Mouse (Mus musculus) gastrocnemius, postnatal 25 days (tissue): ENCODE data around the gene Mlst8. TPM values are rescaled to one million over a fixed set of nuclear protein-coding genes. Genes with fewer than 3 reads are reported as not detected.

Source experiments
- DNase-seq: peaks from one replicate; pipeline ENCODE4 v3.0.0; 2022
- long read RNA-seq, 2 experiments: library from polyadenylated mRNA; stranded (forward); transcript quantifications; one replicate each; pipeline ENCODE4 v2.0.0; 2021
- total RNA-seq, 2 experiments: library from RNA; stranded (reverse); gene quantifications; 1 replicate in 1 of 2; 2 replicates in 1 of 2; pipeline ENCODE4 v1.2.3; 2021

Gene Mlst8
- 10 to 100 TPM; 10.5 to 11.7 TPM for total RNA-seq
- long read RNA-seq, experiment 1, partial matches to known transcripts = 0 of 61 reads
- long read RNA-seq, experiment 1, other reads (novel, unspliced or antisense) = 58 of 61 reads
- long read RNA-seq, experiment 2, partial matches to known transcripts = 0 of 38 reads
- long read RNA-seq, experiment 2, other reads (novel, unspliced or antisense) = 35 of 38 reads

DNA sequence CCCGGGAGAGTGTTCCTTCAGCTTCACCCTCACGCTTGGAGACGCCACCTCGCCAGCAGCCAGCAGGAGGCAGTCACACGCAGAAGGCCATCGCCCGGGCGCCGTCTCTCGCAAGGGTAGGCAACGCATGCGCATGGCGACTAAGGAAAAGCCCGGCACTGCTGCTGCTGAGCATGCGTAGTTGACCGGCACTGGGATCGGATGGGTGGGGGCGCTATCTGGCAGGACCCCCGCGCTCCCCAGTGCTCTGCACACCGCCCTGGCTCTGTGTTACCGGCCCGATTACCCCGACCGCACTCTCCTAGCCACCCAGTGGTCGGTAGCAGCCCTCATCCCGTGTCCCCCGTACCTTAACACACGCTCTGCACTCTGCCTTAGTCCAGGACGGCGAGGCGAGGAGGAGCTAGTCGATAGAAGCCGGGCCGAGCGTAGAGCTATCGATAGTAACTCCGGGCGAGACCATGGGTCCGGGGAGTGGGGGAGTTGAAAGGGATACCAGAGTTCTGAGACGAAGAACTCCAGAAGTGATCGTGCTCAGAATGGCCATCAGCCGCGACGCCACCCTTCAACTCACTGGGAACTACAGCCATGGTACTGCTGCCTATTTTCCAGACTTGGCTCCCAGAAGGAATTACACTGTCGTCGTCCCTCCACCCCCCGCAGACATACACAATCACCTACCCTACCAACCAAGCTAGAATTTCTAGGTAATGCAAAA is at the start of gene Mlst8:
Gene Mlst8 (minus strand): TSS at position 416 of the 718 bp plus-strand sequence.
- DNase-seq = peak; percentile 94

DNA sequence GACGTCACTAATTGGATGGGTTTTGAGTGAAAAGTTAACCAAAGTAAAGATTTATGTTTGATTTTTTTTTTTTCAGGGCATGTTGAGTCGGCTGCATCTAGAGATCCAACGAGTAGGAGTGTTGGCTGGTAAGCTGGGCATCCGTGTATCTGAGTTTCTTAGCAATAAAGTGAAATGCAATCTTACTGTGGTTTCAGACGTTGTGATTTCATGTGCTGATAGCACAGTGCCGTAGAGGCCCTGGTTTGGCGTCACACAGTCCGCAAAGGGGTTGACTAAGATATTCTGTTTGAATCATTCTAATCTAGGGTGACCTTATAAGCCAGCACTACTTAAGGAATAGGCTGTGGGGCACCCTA is 49.7 kb upstream of the Mlst8 start:
- no peak for DNase-seq

DNA sequence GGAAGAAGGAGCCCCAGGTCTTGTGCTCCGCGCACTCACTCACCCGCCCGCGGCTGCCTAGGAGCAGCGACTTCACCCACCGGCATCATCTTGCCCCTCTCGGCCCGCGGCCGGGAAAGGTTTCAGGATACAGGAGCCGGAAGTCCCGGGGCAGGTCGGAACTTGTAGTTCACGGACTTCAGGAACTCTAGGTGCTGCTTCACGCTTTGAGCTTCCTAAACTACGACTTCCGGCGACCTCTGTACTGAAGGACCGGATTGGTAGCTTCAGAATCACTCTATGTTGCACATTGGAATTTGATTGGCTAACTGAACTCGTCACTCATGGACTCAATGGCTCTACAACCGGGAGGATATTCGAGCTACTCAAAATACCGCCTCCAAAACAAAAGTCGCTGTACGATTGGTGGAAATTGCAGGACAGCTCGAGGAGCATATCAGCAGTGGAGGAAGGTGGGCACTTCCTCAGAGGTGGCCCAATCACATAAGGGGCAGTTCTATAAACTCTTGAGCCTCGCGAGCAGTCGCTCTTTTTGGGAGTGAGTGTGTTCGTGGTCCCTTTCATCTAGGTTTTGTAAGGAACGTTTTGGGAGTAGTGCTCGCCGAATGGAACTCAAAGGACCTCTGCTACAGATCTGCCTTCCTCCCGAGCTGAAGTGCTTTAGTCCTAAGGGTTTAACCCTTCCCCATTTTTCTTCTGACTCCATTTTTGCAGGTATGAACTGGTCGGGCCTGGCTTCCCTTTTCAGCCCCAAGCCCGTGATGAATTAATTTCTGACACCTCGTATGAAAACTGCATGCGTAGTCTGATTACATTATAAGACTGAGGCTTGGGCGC is 49.1 kb upstream of the Mlst8 start, which contains the start of gene Traf7:
Gene Traf7 (minus strand): TSS at position 216 of the 837 bp plus-strand sequence.
- peak; percentile 96 for DNase-seq

DNA sequence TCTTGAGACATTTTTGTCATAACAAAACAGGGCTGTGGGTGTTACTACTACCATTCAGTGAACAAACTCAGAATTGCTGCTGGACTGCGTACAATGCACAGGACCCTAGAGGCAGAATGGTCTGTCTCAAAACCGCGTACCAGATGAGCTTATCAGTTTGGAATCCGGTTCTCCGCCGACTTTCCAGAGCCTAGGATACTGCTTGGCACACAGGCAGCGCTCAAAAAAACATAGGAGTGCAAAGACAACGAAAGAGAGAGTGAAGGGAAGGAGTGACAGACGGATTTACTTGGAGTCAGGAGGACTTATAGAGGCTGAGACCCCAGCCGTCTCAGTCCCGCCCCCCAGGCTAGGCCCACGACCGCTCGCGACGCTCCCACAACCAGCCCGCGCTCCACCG is 48.4 kb upstream of the Mlst8 start:
- no peak for DNase-seq

DNA sequence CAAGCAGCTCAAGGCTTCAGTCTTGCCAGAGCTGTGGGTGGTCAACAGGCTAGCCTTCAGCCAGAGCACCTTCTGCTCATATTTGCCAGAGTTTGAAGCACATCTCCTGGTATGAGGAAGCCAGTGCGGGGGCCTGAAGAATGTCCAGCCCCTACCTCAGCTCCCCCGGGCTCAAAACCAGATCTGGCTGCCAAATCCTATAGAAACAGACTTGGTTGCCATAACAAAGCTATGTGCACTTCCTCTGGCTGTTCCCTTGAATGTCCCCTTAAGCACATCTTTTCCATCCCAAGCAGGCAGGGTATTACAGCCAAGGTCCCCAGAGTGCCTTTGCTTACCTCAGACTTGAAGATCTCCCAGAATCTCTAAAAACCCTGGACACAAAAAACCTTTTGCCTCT is 45.9 kb upstream of the Mlst8 start:
- DNase-seq = no peak

DNA sequence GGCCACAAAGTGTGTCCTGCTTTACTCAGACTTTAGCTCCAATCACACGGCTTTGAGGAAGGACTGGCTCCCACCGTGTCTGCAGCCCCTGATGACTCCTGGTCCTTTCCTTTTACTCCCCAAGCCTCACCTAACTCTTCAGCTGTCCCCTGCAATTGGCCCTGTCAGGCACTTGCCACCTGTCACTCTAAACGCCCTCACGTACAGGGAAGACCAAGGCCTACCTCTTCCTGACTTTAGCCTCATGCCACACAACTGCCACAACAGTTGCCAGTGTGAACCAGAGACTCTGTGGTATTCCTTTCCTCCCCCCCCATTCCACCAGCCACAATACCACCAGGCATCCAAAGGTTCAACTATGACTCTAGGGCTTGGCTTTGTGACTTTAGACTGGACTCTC is 41.6 kb upstream of the Mlst8 start:
- DNase-seq = no peak

DNA sequence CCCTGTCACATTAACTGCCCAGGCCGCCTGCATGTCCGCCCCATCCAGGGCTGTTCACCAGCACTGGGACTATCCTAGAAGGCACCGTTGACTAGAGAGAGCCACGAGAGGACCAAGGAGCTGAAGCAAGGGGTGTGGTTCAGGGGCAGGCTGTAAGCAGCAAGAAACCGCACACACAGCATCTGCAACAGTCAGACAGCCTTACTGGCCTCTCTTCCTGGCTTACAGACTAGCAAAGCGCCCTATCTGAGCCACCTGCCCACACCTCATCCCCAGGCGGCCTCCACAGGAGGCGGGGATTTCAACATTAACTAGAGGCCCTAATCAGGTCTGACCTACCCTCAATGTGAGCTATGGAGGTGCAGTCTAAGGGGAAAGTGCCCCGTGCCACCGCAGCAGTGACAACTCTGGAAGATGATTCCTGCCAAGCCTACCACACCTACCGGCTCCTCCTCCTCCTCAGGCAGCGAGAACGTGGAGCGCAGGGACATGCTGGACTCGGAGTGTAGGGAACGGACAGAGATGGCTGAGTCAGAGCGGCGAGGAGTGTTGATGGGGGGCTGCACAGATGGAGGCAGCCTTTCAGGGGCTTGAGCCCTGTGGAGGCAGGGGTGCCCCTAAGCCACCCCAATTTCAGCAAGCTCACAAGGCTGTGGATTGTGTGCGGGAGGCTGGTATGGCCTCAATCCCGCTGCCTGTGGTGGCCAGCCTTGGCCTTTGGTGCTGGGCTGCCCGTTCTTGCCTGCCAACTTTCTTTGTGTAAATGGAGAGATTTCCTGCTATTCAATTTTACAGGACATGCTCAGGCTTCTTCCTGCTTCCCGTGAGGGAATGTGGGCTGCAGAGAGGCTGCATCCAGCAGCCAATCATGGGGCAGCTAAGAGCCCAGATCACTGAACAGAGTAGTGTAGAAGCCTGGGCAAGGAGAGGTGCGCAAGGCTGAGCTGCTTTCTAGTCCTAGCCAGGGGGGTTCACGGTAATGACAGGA is 35.7 kb upstream of the Mlst8 start:
- no peak for DNase-seq

DNA sequence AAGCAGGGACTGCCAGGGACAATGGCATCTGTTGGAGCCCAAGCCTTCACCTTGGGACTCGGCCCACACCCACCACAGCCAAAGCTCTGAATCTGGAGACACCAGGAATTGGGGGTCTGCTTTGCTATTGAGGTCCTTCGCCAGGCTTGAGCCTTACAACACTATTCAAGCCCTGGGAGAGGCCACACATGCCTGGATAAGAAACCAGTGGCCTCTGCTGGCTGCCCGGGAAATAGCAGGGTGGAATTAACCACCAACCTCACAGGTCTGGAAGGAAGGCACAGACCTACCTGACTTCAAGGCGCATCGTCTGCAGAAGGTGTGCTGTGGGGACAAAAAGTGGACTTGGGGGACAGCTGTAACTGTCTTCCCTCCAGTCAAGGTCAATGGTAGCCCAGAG is 34.7 kb upstream of the Mlst8 start:
- DNase-seq = no peak

DNA sequence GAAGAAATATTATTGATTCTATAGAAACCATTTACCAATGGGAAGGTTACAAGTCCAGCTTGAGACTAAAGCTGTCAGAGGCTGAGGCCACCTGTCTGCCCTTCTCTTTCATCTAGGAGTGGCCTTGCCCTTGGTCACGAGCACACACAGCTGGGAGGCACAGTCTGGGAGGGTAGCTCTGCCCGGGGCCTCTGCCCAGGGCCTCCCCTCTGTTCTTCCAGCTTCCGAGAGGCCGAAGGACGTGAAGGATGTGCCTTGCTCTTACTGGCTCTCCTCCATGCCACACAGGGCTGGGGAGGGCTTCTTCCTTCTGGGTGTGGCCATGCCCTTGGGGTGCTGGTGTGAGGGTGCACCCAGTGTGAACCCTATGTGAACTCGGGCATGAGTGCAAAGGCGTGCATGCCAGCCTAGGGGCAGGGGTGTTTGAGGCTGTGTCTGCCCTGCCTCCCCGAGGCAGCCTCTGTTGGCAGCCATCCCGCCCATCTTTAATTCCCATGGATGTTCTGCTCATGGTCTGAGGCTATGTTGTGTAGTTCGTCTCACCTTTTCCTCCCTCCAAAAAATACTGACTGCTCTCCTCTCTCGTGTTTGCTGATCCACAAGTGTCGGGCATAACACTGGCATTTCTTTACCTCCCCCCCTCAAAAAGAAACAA is 29.1 kb upstream of the Mlst8 start:
- no peak for DNase-seq

DNA sequence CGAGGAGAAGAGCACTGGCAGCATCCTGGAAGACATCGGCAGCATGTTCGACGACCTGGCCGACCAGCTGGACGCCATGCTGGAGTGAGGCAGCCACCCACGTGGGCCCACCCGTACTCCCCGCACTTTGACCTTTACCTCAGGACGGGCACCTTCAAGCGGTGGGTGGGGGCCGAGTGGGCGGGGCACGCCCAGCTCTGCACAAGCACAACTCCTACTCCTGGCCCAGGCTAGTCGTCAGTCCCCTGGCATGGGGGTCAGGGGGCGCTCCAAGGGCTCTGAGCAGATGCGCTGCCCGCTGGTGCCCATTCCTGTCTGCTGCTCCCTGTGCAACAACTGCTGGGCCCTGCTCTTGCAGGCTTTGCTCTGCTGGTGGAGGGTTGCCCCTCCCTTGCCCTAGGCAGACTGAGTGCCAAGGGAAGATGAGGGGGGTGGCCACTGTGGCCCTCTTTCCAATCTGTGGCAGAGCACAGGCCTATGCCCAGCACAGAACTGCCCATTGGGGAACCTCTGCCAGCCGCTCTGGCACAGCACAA is 28.3 kb upstream of the Mlst8 start:
- no peak for DNase-seq

DNA sequence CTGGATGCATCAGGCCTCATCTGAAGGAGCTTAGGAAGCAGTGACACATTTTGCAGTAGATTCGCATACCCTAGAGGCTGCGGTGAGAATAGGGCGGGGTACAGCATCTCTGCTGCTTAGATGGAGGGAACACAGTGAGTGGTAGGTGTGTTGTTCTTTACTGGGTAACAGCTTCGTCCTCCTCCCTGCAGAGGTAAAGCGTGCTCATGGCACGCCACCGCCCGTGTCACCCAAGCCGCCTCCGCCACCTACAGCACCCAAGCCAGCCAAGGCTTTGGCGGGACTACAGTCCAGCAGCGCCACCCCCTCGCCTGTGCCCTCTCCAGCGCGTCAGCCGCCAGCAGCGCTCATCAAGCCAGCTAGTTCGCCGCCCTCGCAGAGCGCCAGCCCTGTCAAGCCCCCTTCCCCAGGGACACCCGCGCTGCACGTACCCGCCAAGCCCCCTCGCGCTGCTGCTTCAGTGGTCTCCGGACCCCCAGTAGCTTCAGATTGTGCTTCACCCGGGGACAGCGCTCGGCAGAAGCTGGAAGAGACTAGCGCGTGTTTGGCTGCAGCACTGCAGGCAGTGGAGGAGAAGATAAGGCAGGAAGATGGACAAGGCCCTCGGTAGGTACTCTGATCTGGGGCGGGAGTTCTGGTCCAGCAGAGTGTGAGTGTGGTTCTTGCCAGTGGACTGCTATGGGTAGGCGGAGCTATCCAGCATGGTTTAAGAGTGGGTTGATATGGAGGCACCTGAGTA is 27.6 kb upstream of the Mlst8 start:
- DNase-seq = peak; percentile 41

DNA sequence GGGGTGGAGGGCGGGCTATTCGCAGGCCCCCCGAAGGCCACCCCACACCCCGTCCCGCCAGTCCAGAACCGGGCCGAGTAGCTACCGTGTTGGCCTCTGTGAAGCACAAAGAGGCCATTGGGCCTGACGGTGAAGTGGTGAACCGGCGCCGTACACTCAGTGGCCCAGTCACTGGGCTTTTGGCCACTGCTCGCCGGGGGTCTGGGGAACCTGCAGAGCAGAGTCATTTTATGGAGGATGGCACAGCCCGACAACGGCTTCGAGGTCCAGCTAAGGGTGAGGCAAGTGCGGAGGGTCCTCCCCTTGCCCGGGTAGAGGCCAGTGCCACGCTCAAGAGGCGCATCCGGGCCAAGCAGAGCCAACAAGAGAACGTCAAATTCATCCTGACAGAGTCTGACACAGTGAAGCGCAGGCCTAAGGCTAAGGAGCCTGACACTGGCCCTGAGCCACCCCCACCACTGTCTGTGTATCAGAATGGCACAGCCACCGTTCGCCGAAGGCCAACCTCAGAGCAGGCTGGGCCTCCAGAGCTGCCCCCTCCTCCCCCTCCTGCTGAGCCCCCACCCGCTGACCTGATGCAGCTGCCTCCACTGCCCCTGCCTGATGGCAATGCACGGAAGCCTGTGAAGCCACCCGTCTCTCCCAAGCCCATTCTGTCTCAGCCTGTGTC is 26.5 kb upstream of the Mlst8 start:
- no peak for DNase-seq

DNA sequence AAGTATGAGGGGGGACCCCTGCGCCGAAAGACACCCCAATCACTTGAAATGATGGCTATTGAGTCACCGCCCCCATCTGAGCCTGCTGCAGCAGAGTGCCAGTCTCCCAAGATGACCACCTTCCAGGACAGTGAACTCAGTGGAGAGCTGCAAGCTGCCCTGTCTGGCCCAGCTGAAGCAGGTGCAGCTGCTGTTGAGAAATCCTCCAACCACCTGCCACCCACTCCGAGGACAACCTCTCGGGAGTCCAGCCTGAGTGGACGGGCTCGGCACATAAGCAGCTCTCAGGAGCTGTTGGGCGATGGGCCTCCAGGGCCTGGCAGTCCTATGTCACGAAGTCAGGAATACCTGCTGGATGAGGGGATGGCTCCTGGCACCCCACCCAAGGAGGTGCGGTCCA is 25.2 kb upstream of the Mlst8 start:
- no peak for DNase-seq

DNA sequence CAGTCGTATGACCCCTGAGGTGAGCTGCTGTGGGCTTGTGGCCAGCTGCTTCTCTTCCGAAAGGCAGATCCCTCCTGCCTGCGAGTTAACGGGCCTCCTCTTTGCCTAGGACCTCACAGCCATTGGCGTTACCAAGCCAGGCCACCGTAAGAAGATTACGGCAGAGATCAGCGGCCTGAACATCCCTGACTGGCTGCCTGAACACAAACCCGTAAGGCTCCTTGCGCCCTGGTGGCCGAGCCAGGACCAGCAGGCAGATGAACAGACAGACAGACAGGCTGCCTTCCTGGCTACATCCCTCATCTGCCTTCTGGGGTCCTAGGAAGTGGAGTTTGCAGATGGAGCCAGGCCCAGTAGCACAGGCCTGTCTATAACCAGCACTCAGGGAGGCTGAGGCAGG is 23.3 kb upstream of the Mlst8 start:
- DNase-seq = no peak

DNA sequence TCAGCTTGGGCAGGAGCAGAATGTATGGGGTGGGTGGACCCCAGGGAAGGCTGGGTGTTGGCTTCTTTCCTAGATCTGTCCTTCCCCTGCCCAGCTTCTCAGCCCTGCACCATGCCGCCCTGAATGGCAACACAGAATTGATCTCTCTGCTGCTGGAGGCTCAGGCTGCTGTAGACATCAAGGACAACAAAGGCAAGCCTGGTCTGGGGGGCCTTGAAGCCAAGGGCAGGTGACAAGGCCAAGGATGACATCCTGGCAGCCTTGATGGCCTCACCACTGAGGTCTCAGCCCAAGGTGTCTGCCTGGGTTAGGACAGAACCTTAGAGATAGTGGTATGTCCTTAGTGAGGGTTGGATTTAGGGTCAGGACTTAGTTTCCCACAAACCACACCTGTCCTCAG is 17.1 kb upstream of the Mlst8 start:
- DNase-seq = no peak

DNA sequence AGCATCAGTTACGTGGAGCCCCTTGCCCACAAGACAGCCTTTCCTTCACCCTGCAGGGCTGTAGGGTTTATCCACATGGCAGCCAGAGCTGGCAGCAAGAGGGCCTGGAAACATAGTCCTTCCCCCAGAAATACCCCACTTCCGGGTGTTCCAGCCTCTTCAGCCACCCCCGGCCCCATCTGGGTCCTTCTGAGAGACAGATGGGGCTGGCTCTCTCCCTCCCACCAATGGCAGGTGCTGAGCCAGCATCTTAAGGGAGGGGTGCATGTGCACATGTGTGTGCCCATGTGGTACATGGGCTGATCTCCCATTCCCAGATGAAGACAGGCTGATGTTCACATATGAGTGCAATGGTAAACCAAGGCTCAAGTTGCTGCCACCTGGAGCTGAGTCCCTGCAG is 16.6 kb upstream of the Mlst8 start:
- DNase-seq = no peak

DNA sequence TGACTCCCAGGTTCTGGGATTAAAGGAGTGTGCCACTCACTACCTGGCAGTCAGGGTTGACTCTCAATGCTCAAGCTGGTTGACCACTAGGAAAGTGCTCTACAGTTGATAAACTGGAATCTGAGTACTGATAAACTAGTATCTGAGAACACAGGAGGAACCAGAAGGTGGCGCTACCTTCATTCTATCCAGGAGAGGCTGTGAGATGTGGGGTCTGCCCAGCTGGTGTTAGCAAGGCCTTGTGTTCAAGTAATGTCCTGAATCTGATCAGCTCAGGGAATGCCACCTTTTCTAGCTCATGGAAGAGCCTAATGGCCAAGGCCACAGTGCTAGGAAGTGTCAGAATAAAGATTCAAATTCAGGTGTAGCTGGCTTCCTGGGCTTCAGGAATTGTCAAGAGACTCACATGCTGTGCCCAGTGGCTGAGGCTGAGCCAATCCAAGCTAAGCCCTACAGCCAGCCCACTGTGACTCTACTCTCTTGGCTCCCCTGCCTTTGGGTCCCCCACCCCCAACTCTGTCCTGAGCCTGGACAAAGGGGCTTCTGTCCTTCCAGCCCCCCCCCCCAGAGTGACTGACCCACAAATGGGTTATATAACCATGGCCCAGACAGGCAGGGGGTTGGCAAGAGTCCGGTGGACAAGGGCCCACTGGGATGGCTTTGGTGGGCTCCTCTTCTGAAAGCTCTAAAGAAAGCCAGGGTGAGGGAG is 15.9 kb upstream of the Mlst8 start:
- DNase-seq = no peak

DNA sequence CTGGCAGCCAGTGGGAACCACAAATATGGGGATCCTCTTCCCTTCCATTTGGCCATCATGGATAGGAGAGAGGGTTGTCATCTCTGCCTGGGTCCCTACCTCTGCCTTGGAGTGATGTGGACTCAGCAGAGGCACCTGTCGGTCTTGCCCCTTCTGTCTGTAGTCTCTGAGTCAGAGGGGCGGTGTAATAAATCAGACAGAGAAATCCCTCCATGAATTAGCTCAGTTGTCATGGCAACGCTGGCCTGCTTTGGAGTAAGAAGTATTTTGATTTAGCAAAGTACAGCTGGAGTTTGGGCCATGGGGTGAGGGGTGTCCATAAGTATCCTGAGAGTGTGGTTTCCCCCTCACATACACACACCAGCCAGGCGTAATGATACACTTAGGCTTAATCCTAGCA is 11.5 kb upstream of the Mlst8 start:
- no peak for DNase-seq
